ENCODE assay signal across 23 mouse cellular contexts in the genomic region with DNA sequence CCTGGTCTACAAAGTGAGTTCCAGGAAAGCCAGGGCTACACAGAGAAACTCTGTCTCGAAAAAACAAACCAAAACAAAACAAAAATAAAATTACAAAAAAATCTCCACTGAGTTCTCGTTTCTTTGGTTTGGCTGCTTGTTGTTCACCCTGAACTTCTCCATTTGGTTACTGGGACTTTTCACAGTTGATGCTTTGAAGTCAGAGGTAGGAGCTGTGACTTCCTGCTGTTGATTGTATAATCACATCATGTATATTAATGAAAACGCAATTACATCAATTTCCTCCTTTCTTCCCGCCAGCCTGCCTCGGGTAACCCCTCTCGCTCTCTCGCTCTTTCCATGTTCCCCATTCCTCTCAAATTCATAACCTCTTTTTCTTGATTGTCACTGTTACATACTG. TPM values are rescaled to one million over a fixed set of nuclear protein-coding genes. Genes with fewer than 3 reads are reported as not detected.
DNase-seq lines count a peak whose midpoint lies in the region; ATAC-seq and TF ChIP-seq lines count a peak whose summit lies in the region.
"Had no signal": no experiment of that assay in that cellular context is flagged by ENCODE, and none has a peak within 500 bp of the region (broad histone marks: within the 10 kb centered on the region; RNA-seq: fewer than 3 reads in every experiment).

No protein-coding gene starts in this region.

- intact Hi-C loops in heart, postnatal 25 days (cut with DNase I) = no loop called here

- H3K9ac ChIP-seq in liver, adult 2 months (ENCODE audit: low read depth, low read length) = no peak overlapping the region
- H3K9ac ChIP-seq: hindbrain, embryonic 14.5 days; midbrain, embryonic 15.5 days had no signal

- H3K79me2 ChIP-seq in liver, adult 2 months (ENCODE audit: control insufficient read depth, insufficient read depth, low read length) = peaks cover 23% of the 10 kb centered on the region; the same call in 1 of the 2 replicates

- H3K9me3 ChIP-seq in embryonic facial prominence, embryonic 10.5 days = no peaks in the 10 kb centered on the region
- H3K9me3 ChIP-seq: G1E; midbrain, embryonic 15.5 days had no signal

- peak; percentile 52 for ATAC-seq in activated CD4-positive, CD25-positive, alpha-beta regulatory T cell, adult 4 months
- peak; percentile 79 for ATAC-seq in inflammation-experienced regulatory T-cells, adult 6 months
- ATAC-seq in neutrophil, adult 5-6 weeks (ENCODE audit: extremely low read depth, insufficient number of reproducible peaks, low FRiP score, poor library complexity, severe bottlenecking) = peak; percentile 63
- ATAC-seq: forebrain, embryonic 16.5 days; midbrain, embryonic 15.5 days had no signal

- no peaks in the 10 kb centered on the region for H3K4me1 ChIP-seq in liver, adult 2 months (ENCODE audit: control insufficient read depth, insufficient read depth, low read length)
- H3K4me1 ChIP-seq in embryonic facial prominence, embryonic 10.5 days = 0 out of 2 replicates have a peak, but pooled peaks cover 3% of the 10 kb centered on the region

- 84% methylated on average over 7 of the region's 7 CpGs for WGBS in liver, adult 2 months
- WGBS in embryonic facial prominence, embryonic 10.5 days = 82% methylated on average over 7 of the region's 7 CpGs

- TF ChIP-seq POLR2A in liver, adult 2 months (IDR thresholded peaks at IDR 0.05; ENCODE audit: extremely low read depth, insufficient read depth, low read length) = no peak

- no peaks in the 10 kb centered on the region for H3K27me3 ChIP-seq in liver, adult 2 months (ENCODE audit: control insufficient read depth, insufficient read depth, low read length)
- H3K27me3 ChIP-seq in embryonic facial prominence, embryonic 10.5 days (replicated peaks; ENCODE audit: low read depth, poor library complexity, severe bottlenecking) = no peaks in the 10 kb centered on the region
- H3K27me3 ChIP-seq: midbrain, embryonic 15.5 days had no signal

- peak; percentile 23 for DNase-seq in liver, adult 2 months (ENCODE audit: extremely low read depth, low read depth, low spot score)
- DNase-seq in liver = no peak
- DNase-seq in embryonic facial prominence, embryonic 10.5 days (ENCODE audit: low spot score) = no peak
- no peak for DNase-seq in retina, postnatal 1 day
- DNase-seq in heart, postnatal 25 days (ENCODE audit: low spot score) = no peak
- DNase-seq: adrenal gland, postnatal 10 days; cerebellum, adult 11 months; cerebellum, adult 9-11 months; gastrocnemius, postnatal 10 days; heart, postnatal 4 days; kidney, adult 18-20 months; kidney, postnatal 36 days; layer of hippocampus, postnatal 36 days; right cerebral cortex, postnatal 4 days; thymus, postnatal 4 days had no signal

- no peak overlapping the region for H3K4me3 ChIP-seq in liver, adult 2 months (ENCODE audit: insufficient read depth, low read depth, low read length)
- no peak overlapping the region for H3K4me3 ChIP-seq in embryonic facial prominence, embryonic 10.5 days
- H3K4me3 ChIP-seq: erythroblast, embryonic 14.5 days; midbrain, embryonic 15.5 days had no signal

- H3K36me3 ChIP-seq in liver, adult 2 months (ENCODE audit: control insufficient read depth, insufficient read depth, low read length) = peaks cover 2% of the 10 kb centered on the region; the same call in 1 of the 2 replicates
- H3K36me3 ChIP-seq in embryonic facial prominence, embryonic 10.5 days (replicated peaks) = peaks cover 21% of the 10 kb centered on the region
- H3K36me3 ChIP-seq: midbrain, embryonic 15.5 days had no signal

- TF ChIP-seq CTCF in liver, adult 2 months (IDR thresholded peaks at IDR 0.05; ENCODE audit: low read depth, low read length) = no peak

- H3K27ac ChIP-seq in liver, adult 2 months (replicated peaks; ENCODE audit: insufficient read depth, low read depth, low read length) = no peak overlapping the region; the same call in 1 of the 2 replicates
- H3K27ac ChIP-seq in embryonic facial prominence, embryonic 10.5 days (replicated peaks) = no peak overlapping the region
- H3K27ac ChIP-seq: hindbrain, embryonic 14.5 days; midbrain, embryonic 15.5 days had no signal

RNA-seq across cellular contexts. Expression of gene Cyfip1, which starts 26.7 kb away (rescaled TPM):
- total RNA-seq in liver, adult 2 months (2014; rRNA removed) = 44.8 and 45.0 TPM in 2 replicates
- polyA plus RNA-seq in liver, adult 2 months (2012; rRNA removed) = 14.0 and 17.3 TPM in 2 replicates
- polyA plus RNA-seq in activated CD4-positive, CD25-positive, alpha-beta regulatory T cell, adult 4 months (2017; shearing (Covaris generic)) = 10 to 100 TPM; 67.1 to 75.8 TPM
- 100 to 1,000 TPM in 1 of 3 experiments, 10 to 100 TPM in 2; 86.4 to 118 (median 99.8) TPM for polyA plus RNA-seq in inflammation-experienced regulatory T-cells, adult 6 months (2017; shearing (Covaris generic))
- total RNA-seq in neutrophil, adult 5-6 weeks (2017) = 27.6 and 43.7 TPM in 2 replicates
- polyA plus RNA-seq in embryonic facial prominence, embryonic 10.5 days (2016; fragmentation: Nextera tagmentation; extraction: Ambion mirVana) = 110 and 111 TPM in 2 replicates
- total RNA-seq in heart, postnatal 25 days (2021) = 10 to 100 TPM; 37.3 to 42.1 TPM
